Mouse (Mus musculus) brown adipose tissue, adult 24 weeks (tissue): ENCODE results near the gene Ofd1. TPM values are rescaled to one million over a fixed set of nuclear protein-coding genes. Genes with fewer than 3 reads are reported as not detected.

Experiments used
- H3K27ac ChIP-seq: fragments of 200-500 bp; replicated peaks from 2 replicates; pipeline ENCODE4 v1.5.1; 2012; ENCODE audit warnings: low read depth, mild to moderate bottlenecking, low read length
- H3K4me1 ChIP-seq: fragments of 200-500 bp; 2 replicates; pipeline ENCODE4 v1.6.1; 2012; ENCODE audit warnings: low read length, mixed read lengths; ENCODE audit not compliant: control insufficient read depth, insufficient read depth, insufficient read length
- H3K4me3 ChIP-seq: fragments of 200-500 bp; 2 replicates; pipeline ENCODE4 v1.5.1; 2012; ENCODE audit warnings: low read depth, mild to moderate bottlenecking, low read length, moderate library complexity; ENCODE audit not compliant: insufficient read depth
- polyA plus RNA-seq: library from polyadenylated mRNA; stranded (reverse); fragments of >200 nt; gene quantifications from 2 replicates; pipeline ENCODE4 v1.2.4, GENCODE M21; 2012; ENCODE audit not compliant: missing spikeins, insufficient read depth, insufficient read length

Ofd1 gene
- polyA plus RNA-seq, 1 experiment = 1.7 TPM

DNA sequence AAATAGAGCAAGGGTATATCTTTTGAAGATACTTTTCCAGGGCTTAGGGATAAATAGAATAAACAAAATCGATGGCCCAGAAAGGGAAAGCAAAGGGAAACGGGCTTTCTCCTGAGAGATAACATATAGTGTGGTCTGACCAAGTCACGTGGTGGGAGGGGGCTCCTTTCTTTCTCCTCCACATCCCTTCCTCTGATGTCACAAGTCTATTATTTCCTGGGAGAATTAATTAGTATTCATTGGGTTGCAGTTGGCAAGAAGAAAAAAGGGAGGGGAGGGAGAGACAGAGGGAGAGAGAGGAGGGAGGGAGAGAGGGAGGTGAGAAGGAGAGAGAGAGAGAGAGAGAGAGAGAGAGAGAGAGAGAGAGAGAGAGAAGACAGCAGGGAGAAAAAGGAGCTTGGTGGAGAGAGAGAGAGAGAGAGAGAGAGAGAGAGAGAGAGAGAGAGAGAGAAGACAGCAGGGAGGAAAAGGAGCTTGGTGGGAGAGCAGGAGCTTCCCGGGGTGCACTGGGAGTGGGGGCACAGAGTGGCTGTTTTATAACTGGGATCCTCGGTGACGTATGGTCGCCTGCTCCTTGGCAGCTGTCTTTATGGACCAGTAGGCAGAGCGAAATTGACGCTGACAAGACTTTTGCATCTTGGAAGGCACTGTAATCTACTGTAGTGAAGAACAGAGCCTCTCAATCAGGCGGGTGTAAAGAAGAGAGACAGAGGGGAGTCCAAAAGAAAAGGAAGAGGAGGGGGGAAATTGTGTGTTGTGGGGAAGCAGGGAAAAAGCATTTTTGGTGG lies 96.1 kb downstream of the Ofd1 start:
- no peak overlapping the region for H3K27ac ChIP-seq
- no peaks in the 10 kb centered on the region for H3K4me1 ChIP-seq
- no peak overlapping the region for H3K4me3 ChIP-seq

DNA sequence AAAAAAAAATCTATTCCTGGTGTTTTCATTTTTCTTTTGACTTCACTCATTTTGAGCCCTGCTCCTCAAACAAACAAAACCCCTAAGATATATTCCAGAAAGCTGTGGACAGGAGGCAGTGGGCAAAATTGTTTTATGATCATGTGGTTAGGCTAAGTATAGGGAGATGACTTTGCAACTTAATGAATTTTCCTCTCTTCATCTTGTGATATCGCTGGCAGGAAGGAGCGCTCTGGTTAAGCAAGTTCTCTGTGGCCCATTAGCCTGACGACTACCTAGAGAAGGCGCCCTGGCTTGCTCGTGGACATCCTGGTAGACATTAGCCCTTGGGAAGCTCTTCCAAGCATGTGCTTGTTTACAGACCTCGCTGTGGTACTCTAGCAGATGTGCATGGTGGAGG lies 98.7 kb downstream of the Ofd1 start:
- Histone ChIP-seq H3K4me3 (no peak overlapping the region), H3K4me1 (no peaks in the 10 kb centered on the region), H3K27ac (no peak overlapping the region)

Other genes starting within 250 kb of the Ofd1 start
- gene Gpm6b, start 201.8 kb downstream of the Ofd1 start, polyA plus RNA-seq = 4.3 and 5.8 TPM in 2 replicates
- 32.4 and 33.8 TPM in 2 replicates for gene Trappc2, start 130 bp downstream of the Ofd1 start, polyA plus RNA-seq
- 107 and 116 TPM in 2 replicates for gene Rab9, start 39.2 kb upstream of the Ofd1 start, polyA plus RNA-seq
- 3.6 and 3.9 TPM in 2 replicates for gene Tceanc, start 77.9 kb upstream of the Ofd1 start, polyA plus RNA-seq
- not detected in 2 replicates for gene Egfl6, start 145.0 kb upstream of the Ofd1 start, polyA plus RNA-seq